Mouse (Mus musculus) lung, postnatal 0 days (tissue): Measurements from ENCODE around the gene Hivep3. TPM values are rescaled to one million over a fixed set of nuclear protein-coding genes. Genes with fewer than 3 reads are reported as not detected.

Experiments
- ATAC-seq: fragments of 200-750 bp; cut with Nextera tagmentation; 2 replicates; pipeline ENCODE4 v1.8.0; 2017; ENCODE audit warnings: moderate library complexity
- DNase-seq: peaks from one replicate; pipeline ENCODE4 v3.0.0-alpha.2; 2016; ENCODE audit warnings: low spot score
- H3K27ac ChIP-seq: fragments of 300-500 bp; sonication (generic); 2 replicates; pipeline ENCODE4 v1.5.1; 2014; ENCODE audit warnings: antibody characterized with exemption, mild to moderate bottlenecking, low read length, mixed read lengths
- H3K27me3 ChIP-seq: fragments of 300-500 bp; sonication (generic); replicated peaks from 2 replicates; pipeline ENCODE4 v1.6.1; 2014; ENCODE audit warnings: low read length, mixed read lengths; ENCODE audit not compliant: insufficient read depth
- H3K36me3 ChIP-seq: fragments of 300-500 bp; sonication (generic); 2 replicates; pipeline ENCODE4 v1.6.1; 2014; ENCODE audit warnings: low read length, mixed read lengths; ENCODE audit not compliant: insufficient read depth
- H3K4me1 ChIP-seq: fragments of 300-500 bp; sonication (generic); 2 replicates; pipeline ENCODE4 v1.6.1; 2014; ENCODE audit warnings: antibody characterized with exemption, low read depth, low read length, mixed read lengths; ENCODE audit not compliant: insufficient read depth
- H3K4me2 ChIP-seq: fragments of 300-500 bp; sonication (generic); replicated peaks from 2 replicates; pipeline ENCODE4 v1.6.1; 2014; ENCODE audit warnings: low read depth, mild to moderate bottlenecking, low read length, moderate library complexity, mixed read lengths
- H3K4me3 ChIP-seq: fragments of 300-500 bp; sonication (generic); 2 replicates; pipeline ENCODE4 v1.5.1; 2014; ENCODE audit warnings: low read depth, low read length
- H3K9ac ChIP-seq: fragments of 300-500 bp; sonication (generic); replicated peaks from 2 replicates; pipeline ENCODE4 v1.6.1; 2014; ENCODE audit warnings: low read depth, mild to moderate bottlenecking
- H3K9me3 ChIP-seq: fragments of 300-500 bp; sonication (generic); 2 replicates; pipeline ENCODE4 v1.6.1; 2016; ENCODE audit warnings: low read length, mixed read lengths
- CTCF ChIP-seq: IDR thresholded peaks from 2 replicates; pipeline ENCODE4 v1.5.1; 2016; ENCODE audit warnings: antibody characterized with exemption, mild to moderate bottlenecking
- EP300 ChIP-seq: IDR thresholded peaks from 2 replicates; pipeline ENCODE4 v1.6.1; 2016; ENCODE audit warnings: antibody characterized with exemption, mild to moderate bottlenecking, control low read depth
- WGBS: fragments of 180-500 bp; shearing (Covaris S2); extraction: QIAGEN DNeasy Blood & Tissue Kit; methylation state at CpG from one replicate; pipeline ENCODE4 v1.1.7; 2014; 5-methylcytosine and 5-hydroxymethylcytosine counted together
- polyA plus RNA-seq: library from polyadenylated mRNA; unstranded; fragments of >200 nt; fragmentation: Nextera tagmentation; extraction: Ambion mirVana; gene quantifications from 2 replicates; pipeline ENCODE4 v1.2.1, GENCODE M21; 2015

Hivep3 gene
- polyA plus RNA-seq, 1 experiment from 2014 or later = 30.7 TPM

DNA sequence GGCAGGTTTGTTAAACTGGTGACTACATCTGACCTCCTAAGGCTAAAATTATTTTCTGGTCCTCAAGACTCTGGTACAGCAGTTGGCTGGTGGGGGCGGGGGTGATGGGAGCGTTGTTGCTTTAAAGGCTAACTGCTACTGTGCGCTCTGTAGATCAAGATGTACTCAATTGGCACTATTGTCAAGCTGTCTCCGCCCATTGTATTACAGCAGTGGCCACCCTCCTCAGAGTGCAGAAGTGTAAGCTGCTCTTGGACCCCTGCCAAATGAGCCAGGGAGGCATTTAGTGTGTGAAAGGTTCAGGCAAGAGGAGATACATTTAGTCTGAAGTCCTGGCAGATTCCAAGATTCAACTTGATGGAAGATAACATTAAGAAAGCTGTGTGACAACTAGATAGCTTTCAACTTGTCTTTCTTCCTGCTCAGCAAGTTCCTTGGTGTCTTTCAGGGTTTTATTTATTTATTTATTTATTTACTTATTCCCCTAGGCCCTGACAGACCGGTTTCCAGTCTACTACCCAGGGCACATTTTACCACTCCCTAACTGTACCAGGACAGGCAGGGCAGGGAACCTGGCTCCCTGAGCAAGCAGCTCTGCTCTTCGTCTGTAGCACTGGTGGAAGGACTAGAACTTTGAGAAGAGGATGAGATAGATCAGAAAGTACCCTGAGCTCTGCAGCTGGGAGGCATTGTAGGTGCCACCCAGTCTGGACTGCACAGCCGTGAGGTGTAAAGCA, 83.2 kb downstream of the Hivep3 start:
- ATAC-seq = peak; percentile 70
- WGBS = 30% methylated on average over 7 of the region's 7 CpGs

GRCm38 (mm10) chr4:119825956-119826355, 92.4 kb downstream of the Hivep3 start:
- Histone ChIP-seq H3K9ac (no peak overlapping the region), H3K4me1 (no peaks in the 10 kb centered on the region), H3K27ac (no peak overlapping the region), H3K9me3 (no peaks in the 10 kb centered on the region), H3K27me3 (no peaks in the 10 kb centered on the region), H3K4me2 (no peak overlapping the region), H3K4me3 (no peak overlapping the region), H3K36me3 (no peaks in the 10 kb centered on the region)
- no peak for TF ChIP-seq EP300
- TF ChIP-seq CTCF = no peak
- 47% methylated on average over 3 of the region's 3 CpGs for WGBS
- no peak for ATAC-seq
- DNase-seq = no peak

More for the DNA sequence above, 83.2 kb downstream of the Hivep3 start:
- no peaks in the 10 kb centered on the region for H3K9me3 ChIP-seq
- H3K4me2 ChIP-seq = no peak overlapping the region
- H3K4me1 ChIP-seq = peaks cover 24% of the 10 kb centered on the region
- H3K36me3 ChIP-seq = no peaks in the 10 kb centered on the region
- no peak overlapping the region for H3K9ac ChIP-seq
- TF ChIP-seq EP300 (no peak), CTCF (no peak)
- H3K4me3 ChIP-seq = no peak overlapping the region
- peak overlapping the region; percentile 59 for H3K27ac ChIP-seq
- no peaks in the 10 kb centered on the region for H3K27me3 ChIP-seq
- peak; percentile 77 for DNase-seq

DNA sequence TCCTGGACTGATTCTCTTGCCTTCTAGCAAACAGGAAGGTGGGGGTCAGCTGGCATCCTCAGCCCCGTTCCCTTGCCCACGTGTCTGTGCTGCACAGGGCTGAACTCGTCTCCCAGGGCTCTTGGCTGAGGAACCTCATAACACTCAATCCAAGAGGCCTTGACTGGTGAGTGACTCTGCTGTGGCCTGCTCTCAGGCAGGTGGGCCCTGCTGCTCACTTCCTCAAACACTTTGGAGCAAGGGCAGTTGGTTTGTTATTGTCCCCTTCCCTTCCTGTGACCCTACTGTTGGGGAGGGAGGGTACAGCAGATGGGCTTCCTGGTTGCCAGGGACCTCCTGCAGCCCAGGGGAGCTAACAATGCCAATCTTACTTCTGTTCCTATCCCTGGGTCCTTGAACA, 94.8 kb downstream of the Hivep3 start:
- no peak for ATAC-seq

DNA sequence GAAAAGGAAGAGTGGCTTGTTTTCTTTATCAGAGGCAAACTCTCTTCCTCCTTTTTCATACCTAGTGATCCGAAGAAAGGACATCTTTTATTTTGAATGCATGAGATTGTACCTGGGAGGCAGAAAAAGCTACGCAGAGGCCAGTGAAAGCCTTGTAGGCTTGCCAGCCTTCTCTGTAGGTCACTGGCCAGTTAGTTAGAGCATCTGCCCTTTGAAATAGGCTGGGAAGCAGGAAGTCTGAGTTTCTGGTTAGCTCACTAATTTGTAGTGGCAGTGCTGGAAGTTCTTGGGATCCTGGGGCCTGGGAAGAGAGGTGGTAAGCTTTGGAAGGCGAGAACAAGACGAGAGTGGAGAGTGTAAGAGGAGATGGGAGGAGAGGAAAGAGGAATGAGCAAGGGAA, 95.4 kb downstream of the Hivep3 start:
- H3K9me3 ChIP-seq = no peaks in the 10 kb centered on the region
- H3K4me2 ChIP-seq = no peak overlapping the region
- H3K9ac ChIP-seq = no peak overlapping the region
- H3K36me3 ChIP-seq = no peaks in the 10 kb centered on the region
- no peak for DNase-seq
- H3K27ac ChIP-seq = no peak overlapping the region
- 74% methylated on average over 4 of the region's 4 CpGs for WGBS
- no peaks in the 10 kb centered on the region for H3K27me3 ChIP-seq
- no peak for ATAC-seq
- TF ChIP-seq CTCF = no peak
- TF ChIP-seq EP300 = no peak
- H3K4me1 ChIP-seq = no peaks in the 10 kb centered on the region; the same call in 1 of the 2 replicates
- H3K4me3 ChIP-seq = no peak overlapping the region

More for the DNA sequence above, 94.8 kb downstream of the Hivep3 start:
- no peaks in the 10 kb centered on the region for H3K27me3 ChIP-seq
- H3K9ac ChIP-seq = no peak overlapping the region
- H3K4me2 ChIP-seq = no peak overlapping the region
- no peaks in the 10 kb centered on the region for H3K4me1 ChIP-seq
- H3K27ac ChIP-seq = no peak overlapping the region
- TF ChIP-seq EP300 (no peak), CTCF (no peak)
- no peaks in the 10 kb centered on the region for H3K36me3 ChIP-seq
- WGBS = 49% methylated on average over 3 of the region's 3 CpGs
- DNase-seq = no peak
- H3K4me3 ChIP-seq = no peak overlapping the region
- H3K9me3 ChIP-seq = no peaks in the 10 kb centered on the region

DNA sequence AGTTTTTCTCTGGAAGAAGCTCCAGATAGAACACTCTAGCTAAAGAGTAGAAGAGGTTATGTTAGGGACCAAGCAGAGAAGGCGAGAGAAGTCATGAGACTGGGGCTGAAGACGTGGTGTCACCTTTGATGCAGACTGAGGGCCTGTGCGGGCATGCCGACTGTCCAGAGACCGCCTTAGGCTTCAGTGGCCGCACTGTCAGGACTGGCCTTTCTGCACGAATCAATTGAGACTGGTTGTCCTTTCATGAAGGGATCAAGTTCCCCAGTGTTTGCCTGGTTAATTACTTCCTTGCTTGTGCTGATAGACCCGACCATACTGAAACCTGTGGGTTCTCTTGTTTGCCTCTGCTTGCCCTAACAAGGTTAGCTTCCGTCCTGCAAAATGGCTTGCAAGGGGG, 99.7 kb downstream of the Hivep3 start:
- 59% methylated on average over 9 of the region's 9 CpGs for WGBS
- Histone ChIP-seq H3K9ac (no peak overlapping the region), H3K9me3 (no peaks in the 10 kb centered on the region), H3K36me3 (no peaks in the 10 kb centered on the region), H3K4me3 (no peak overlapping the region), H3K4me2 (no peak overlapping the region), H3K4me1 (peaks cover 7% of the 10 kb centered on the region; the same call in 1 of the 2 replicates), H3K27me3 (no peaks in the 10 kb centered on the region), H3K27ac (no peak overlapping the region)
- DNase-seq = no peak
- TF ChIP-seq CTCF (no peak), EP300 (no peak)
- no peak for ATAC-seq

DNA sequence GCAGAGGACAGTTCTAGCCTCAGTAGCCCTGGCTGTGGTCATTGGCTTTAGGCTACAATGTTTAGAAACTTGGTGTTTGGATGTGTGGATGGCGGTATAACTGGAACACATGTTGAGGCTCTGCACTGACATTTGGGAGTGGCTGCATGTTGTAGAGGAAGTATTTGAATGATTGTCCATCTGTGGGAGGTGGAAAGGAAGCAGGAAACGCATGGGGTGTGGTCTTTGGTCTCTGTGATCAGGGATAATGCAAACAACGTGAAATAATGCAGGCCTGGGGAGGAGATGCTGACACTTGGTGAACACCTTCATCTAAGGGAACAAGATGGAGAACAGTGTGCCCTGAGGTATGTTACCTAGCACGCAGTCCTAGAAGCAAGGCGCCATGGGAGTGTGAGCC, 100.3 kb downstream of the Hivep3 start:
- Histone ChIP-seq H3K4me3 (no peak overlapping the region), H3K27ac (no peak overlapping the region; the same call in 1 of the 2 replicates), H3K9ac (no peak overlapping the region), H3K36me3 (no peaks in the 10 kb centered on the region), H3K4me1 (peaks cover 7% of the 10 kb centered on the region; the same call in 1 of the 2 replicates), H3K27me3 (no peaks in the 10 kb centered on the region), H3K9me3 (no peaks in the 10 kb centered on the region), H3K4me2 (no peak overlapping the region)
- TF ChIP-seq CTCF = no peak
- TF ChIP-seq EP300 = peak; percentile 54; the same call in 1 of the 2 replicates
- WGBS = 56% methylated on average over 5 of the region's 5 CpGs
- DNase-seq = peak; percentile 48
- ATAC-seq = no peak; the same call in 1 of the 2 replicates
